Mouse (Mus musculus): ENCODE measurements around the gene Bckdha. TPM values are rescaled to one million over a fixed set of nuclear protein-coding genes. Genes with fewer than 3 reads are reported as not detected.

The Bckdha gene
- polyA plus RNA-seq, 1 experiment, result 70.4 TPM

DNA sequence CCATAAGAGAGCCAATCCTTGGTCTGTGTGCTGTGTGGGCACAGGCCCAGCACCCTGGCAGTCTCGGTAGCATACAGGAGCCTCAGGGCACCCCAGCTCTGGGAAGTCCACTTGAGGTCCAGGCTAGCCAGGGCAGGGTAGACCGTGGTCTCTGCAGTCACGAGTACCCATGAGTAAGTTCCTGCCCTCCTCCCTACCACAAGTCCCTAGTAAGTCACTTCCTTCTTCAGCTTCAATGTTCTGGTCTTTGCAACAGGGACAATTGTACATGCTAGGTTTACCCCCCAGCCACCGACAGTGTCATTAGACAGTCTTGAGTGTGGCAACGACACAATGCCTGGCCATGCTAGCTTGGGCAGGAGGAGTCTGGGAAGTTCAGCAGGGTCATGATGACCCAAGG, 26.1 kb downstream of the Bckdha start:
- no peak for TF ChIP-seq GATA1 (IDR thresholded peaks at IDR 0.05; ENCODE audit: low read length)

DNA sequence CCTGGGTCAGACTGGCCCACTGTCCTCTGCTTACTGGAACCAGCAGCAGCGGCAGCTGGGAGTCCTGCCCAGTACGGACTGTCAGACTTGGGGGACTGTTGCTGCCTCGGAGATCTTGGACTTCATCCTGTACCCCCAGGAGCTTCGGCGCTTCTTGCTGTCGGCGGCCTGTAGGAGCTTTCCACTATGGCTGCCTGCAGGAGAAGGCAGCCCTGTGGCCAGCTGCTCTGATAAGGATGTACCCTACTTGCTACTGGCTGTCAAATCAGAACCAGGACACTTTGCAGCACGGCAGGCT, 30.5 kb downstream of the Bckdha start:
- TF ChIP-seq GATA1 (IDR thresholded peaks at IDR 0.05; ENCODE audit: low read length), result no peak

DNA sequence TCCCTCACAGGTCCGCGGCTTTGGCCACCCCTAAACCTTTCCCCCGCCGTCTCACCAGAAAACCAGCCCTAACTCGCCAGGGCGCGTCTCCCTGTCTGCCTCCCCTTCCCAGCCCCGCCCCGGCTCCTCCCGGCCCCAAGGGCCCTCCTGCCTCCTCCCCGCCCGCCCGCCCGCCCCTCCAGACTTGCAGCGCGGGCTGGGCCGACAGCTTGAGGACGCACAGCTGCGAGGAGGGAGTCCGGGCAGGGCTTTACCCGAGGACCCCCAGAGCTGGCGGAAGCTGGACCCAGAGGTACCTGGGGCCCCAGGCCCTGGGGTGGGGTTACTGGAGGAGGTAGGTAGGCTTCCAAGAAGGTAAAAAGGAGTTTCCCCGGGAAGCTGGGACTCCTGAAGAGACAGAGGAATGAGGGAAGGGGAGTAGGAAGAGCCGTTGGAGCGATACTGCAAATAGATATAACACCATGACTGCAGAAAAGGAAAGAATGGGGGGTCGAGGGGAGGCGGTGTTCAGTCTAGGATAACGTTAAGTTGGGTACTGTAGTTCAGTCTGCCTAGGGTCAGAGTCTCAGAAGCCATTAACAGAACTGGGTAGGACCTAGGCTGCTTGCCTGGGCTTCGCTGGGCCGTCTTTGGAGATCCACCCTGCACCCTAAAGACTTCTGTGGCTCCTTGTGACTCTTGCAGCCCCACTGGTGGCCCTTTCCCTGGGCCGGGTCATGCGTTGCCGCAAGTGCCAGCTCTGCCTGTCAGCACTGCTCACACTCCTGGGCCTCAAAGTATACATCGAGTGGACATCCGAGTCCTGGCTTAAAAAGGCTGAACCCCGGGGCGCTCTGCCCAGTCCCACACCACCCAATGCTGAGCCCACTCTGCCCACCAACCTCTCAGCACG, 31.1 kb downstream of the Bckdha start:
- TF ChIP-seq GATA1 (IDR thresholded peaks at IDR 0.05; ENCODE audit: low read length), result no peak

DNA sequence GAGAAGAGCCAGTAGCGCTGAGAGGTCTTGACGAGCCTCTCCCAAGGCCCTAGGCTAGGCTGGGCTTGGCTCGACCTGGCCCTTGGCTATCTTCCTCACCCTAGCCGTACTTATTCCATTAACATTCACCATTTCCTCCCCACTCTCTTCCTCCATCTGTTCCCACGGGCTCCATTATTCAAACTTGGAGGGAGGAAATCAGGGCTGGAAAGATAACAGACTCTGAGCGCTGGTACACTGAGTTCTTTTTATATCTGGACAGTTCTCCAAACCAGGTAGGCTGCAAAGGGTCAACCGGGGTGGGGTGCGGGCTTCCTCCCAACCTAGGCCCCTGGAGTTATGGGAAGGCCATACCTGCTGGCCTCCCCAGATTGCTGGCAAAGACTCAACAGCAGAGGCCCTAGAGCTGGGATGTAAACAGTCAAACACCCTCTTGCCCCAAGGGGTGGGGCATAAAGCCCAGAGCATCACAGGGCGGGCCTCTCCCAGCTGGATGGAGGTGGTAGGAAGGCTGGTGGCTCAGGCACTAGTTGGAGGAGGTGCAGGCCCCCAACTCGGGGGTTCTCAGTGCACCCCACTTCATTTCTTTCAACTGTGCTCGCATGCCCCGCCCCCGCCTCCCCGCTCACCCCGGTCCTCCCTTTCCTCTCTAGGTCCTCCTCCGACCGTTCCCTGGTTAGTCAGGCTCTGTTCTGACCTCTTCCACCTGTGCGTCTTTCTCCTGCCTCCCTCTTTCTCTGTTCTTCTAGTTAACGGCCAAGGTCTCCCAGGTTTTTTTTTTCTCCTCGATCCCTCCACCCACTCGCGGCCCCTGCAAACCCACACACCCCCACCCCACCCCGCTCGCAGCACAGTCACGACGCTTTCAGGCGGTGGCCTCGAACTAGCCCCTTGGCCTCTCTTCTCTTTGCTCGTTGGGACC, 32.0 kb downstream of the Bckdha start, which contains the start of gene B3gnt8:
B3gnt8 (plus strand) TSS at position 146 of the 922 bp plus-strand sequence.
- TF ChIP-seq GATA1 (IDR thresholded peaks at IDR 0.05; ENCODE audit: low read length), result no peak

DNA sequence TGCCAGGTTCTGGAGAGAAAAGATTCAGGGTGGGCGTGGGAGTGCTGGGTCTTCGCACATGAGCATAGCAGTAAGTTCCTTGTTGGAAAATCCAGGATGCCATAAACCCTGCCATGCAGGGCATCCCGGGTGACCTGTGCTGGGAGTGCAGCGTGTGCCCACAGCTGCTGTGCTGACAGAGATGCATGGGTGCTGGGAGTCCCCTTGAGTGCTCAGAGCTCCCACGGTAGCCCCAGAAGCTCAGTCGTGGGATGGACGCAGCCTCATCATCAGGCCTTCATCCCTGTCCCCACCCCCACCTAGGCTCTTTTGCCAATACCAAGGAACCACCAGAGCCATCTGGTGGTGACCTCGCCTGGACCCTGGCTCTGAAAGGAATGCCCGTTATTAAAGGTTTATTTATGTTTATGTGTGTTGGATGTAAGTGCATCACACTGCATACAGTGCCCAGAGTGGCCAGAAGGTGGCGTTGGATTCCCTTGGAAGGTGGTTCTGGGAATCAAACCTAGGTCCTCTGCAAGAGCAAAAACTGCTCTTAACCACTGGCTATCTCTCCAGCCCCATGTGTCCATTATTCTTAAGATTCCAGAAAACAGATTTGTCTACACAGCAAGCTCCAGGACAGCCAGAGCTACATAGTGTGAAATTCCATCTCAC, 33.1 kb downstream of the Bckdha start:
- TF ChIP-seq GATA1 (IDR thresholded peaks at IDR 0.05; ENCODE audit: low read length), result no peak

DNA sequence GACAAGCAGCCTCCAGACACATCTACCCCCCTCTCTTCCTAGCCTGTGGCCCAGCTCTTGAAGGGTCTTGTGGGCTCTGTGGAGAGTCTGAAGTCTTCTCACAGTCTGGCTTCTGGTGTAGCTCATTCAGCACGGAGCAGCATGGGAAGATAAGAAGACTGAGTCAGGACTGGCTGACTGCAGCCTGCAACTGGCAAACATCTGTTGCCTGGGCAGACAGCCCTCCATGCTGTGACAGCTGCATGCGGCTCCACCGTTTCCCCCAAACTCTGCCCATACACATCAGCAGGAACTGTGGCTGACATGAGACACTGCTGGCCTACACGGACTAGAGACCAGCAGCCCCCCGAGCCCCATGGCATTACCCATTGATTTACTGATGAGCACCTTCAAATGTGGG, 33.9 kb downstream of the Bckdha start:
- TF ChIP-seq GATA1 (IDR thresholded peaks at IDR 0.05; ENCODE audit: low read length), result no peak

DNA sequence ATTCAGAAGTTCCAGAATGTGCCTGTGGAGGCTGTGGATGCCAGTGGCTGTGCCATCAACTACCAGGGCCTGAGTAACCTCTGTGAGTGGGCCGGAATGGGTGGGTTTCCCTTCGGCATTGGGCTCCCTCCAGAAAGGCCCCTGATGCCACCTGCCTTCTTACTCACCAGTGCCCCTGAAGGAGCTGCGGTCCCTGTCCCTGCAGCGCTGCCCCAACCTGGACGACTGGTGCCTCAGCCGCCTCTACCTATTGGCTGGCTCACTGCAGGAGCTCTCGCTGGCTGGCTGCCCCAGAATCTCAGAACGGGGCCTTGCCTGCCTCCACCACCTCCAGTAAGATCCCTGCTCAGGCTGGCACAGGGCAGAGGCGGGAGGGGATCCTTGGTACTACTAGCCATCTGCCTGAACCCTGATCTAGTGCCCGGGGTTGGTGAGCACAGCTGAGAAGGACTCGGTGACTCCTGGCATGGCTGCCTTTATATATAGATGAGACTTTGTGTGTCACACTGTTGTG, 34.9 kb downstream of the Bckdha start:
- TF ChIP-seq GATA1 (IDR thresholded peaks at IDR 0.05; ENCODE audit: low read length), result no peak

DNA sequence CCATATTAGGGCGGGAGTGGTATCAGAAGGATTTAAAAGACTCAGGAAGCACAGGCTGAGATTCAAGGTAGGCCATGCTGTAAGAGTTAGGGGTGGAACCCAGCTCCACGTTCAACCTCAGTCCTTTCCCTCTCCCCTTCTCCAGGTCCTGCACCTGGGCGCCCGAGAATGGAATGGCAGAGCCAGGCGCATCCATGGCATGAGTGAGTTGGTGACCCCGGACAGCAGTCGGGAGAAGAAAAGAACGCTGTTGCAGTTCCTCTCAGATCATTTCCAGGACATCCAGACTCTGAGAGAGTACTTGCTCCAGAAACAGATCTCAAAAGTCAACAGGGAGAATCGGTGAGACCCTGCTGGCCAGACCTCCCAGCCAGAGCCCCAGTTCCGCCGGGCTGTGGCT, 38.0 kb downstream of the Bckdha start:
- no peak for TF ChIP-seq GATA1 (IDR thresholded peaks at IDR 0.05; ENCODE audit: low read length)

DNA sequence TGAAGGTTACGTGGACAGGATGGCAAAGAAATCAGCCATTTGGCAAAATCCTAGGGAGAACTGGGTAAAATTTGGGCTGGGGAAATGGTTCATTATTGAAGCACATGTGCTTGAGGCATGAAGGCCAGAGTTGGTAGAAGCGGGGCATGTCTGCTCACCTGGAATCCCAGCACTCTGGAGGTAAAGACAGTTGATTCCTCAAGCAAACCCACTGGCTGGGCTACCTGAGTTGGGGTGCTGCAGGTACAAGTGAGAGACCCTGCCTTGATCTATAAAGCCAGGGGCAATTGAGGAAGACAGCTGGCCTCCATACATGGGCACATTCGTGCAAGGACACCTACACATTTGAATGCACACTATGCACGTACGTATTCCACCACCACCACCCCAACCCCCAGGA, 38.7 kb downstream of the Bckdha start:
- TF ChIP-seq GATA1 (IDR thresholded peaks at IDR 0.05; ENCODE audit: low read length), result no peak

DNA sequence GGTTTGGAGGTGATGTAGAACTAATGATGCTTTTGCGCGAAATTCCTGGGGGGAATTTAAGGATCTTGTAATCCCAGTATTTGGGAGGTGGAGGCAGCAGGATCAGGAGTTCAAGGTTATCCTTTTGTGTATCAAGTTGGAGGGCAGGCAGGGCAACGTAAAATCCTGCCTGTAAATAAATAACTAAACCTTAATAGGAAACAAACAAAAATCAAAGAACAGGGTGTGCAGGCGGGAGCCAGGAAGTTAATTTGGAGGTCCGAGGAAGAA, 39.1 kb downstream of the Bckdha start:
- no peak for TF ChIP-seq GATA1 (IDR thresholded peaks at IDR 0.05; ENCODE audit: low read length)

DNA sequence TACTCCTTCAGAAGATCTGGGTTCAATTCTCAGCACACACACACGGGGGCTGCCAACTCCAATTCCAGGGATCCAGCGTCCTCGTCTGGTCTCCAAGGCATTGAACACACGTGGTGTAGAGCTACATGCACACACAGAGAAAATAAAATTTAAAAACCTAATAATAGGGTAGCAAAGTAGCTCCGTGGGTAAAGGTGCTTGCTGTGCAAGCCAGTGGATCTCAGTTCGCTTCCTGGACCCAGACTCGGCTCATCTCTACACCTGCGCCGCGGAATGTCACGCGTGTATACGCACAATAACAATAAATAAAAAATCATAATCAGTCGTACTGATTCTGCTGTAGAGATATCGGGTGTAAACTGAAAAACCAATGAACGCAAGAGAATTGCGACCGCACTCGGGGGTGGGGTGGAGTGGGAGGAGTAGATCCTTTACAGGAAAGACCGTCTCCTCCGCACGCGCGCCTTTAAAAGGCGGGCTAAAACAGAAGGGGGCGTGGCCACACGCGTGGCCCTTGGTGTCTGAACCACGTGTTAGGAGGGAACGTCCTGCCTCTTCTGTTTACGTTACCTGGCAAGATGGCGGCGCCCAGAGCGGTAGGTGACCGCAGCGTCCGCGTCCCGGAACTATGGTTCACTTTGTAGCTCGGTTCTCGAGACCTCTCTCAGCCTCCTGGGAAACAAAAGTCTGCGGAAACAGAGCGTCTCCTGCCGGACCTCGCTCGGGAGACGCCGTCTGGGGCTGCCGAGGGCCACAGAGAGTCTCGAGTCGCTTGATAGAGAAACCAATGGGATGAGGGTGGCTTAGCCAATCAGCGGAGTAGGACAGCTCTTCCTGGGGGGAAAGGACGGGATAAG, 39.7 kb downstream of the Bckdha start, which contains the start of gene Dmac2:
Dmac2 (plus strand) TSS at position 550 of the 857 bp plus-strand sequence.
- TF ChIP-seq GATA1 (IDR thresholded peaks at IDR 0.05; ENCODE audit: low read length), result no peak

DNA sequence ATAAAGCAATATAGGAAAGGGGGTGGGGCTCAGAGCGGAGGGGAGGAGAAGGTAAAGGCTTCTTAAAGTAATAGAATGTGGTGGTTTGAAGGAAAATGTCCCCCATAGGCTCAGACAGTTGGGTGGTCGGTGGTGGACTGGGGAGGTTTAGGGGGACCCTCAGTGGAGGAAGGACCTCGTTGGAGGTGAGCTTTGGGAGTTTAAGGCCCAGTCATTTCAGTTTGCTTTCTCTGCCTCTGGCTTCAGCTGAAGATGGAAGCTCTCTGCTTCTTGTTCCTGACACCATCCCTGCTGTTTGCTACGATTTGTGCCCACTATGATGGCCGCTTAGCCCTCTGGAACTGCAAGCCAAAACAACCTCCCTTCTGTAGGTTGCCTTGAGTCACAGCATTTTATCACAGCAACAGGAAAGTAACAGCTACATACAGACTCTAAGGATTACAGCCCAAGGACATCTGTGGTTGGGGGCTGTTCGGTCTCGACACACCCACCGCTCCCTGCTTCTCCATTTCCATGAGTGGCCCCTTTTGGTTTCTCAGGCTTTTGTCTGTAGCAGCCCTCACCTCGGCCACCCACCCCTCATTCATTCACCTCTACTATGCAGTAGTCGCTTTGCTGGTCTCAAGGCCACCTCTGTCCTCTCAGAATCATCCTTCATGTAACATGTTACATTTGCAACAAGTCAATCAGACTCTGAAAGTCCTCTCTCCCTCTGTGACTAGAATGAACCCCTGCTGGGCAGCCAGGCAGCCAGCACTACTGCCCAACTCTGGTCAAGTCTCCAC, 41.2 kb downstream of the Bckdha start:
- no peak for TF ChIP-seq GATA1 (IDR thresholded peaks at IDR 0.05; ENCODE audit: low read length)

DNA sequence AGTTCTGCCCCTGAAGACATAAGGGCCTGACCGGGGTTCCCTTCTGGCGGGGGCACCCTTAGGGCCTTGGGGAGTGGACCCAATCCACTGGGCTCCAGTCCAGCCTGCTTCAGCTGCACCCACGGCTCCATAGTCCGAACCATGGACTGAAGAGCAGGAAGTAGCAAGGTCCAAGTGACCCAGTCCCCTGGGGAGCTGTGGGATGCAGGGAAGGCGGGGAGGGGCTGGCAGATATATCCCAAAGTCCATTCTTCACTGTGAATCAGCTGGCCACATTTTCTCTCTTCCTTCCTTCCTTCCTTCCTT, 43.1 kb downstream of the Bckdha start, which contains the start of gene Erich4:
Erich4 (minus strand) TSS at position 187 of the 306 bp plus-strand sequence.
- TF ChIP-seq GATA1 (IDR thresholded peaks at IDR 0.05; ENCODE audit: low read length), result no peak

All from G1E-ER4 (cell line).